Mouse (Mus musculus): ENCODE data around the gene Fbxl21.

GRCm38 (mm10) chr13:56543805-56544204 is 21.5 kb downstream of the Fbxl21 start:
- no peak for TF ChIP-seq EP300 (IDR thresholded peaks at IDR 0.05; ENCODE audit: low read depth)
- no peak for TF ChIP-seq CTCF (IDR thresholded peaks at IDR 0.05; ENCODE audit: low read depth)

Measured in liver, embryonic 14.5 days (tissue).